Mouse (Mus musculus): ENCODE measurements around the gene Abca5.

DNA sequence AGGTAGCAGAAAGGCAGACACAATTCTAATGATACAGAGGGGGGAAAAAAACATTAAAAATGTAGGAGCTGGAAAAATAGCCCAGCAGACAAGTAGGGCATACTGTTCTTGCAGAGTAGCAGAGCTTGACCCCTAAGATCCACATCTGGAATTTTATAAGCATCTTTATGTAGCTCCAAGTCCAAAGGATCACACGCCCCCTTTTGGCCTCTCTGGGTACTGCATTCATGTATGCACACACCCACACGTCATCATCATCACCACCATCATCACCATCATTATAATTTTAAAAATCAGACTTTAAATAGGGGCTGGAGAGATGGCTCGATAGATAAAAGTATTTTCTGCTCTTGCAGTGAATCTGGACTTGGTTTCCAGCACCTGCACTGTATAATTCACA, 29.4 kb upstream of the Abca5 start:
- no peak for TF ChIP-seq POLR2A (IDR thresholded peaks at IDR 0.05; ENCODE audit: borderline replicate concordance, low read depth, low read length)
- no peak for TF ChIP-seq CTCF (IDR thresholded peaks at IDR 0.05; ENCODE audit: low read depth, low read length)
